Mouse (Mus musculus): ENCODE results near the gene Col4a3bp. TPM values are rescaled to one million over a fixed set of nuclear protein-coding genes. Genes with fewer than 3 reads are reported as not detected.

Col4a3bp gene
- total RNA-seq, 1 experiment = 23.6 TPM

DNA sequence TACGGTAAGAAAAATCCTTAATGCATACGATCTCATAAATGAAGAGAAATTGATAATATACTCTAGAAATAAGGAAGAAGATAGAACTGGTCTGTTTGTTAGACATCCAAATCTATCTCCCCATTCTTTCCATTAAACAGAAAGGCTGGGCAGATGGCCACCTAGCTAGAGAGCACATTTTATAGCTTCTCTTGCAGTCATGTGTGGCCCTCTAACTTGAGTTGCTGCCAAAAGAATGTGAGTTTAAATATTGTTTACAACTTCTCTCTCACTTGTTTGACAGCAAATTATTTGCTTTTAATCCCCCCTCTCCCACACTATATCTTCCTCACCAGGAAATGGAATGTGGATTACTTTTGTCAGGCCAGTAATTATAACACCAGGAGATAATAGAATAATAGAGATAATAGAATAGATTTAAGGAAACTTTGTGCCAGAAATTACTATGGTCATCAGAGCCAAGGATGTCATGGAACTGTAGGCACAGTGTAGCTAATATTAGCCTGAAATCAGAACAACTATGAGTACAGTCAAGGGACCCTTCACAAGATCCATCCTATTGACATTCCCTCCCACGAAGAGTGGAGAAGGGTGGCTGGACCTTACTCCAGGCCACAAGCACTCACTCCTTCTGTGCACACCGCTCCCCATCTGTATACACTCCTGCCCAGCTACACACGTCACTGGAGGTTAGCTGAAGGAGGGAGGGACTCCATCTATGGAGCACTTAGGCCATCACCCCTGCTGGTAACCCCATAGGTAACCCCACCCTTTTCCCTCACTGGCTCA lies 28.1 kb upstream of the Col4a3bp start:
- peaks cover 3% of the 10 kb centered on the region; the same call in 1 of the 2 replicates for H3K36me3 ChIP-seq (ENCODE audit: control insufficient read depth, insufficient read depth, low read length, poor library complexity, severe bottlenecking)
- in situ Hi-C loops (cut with MboI; ENCODE audit: low sequenced_read_pairs in 2 of 2, unreplicated experiment in 2 of 2) = no loop called here
- no peak for DNase-seq (ENCODE audit: low read depth, low spot score)
- no peak overlapping the region for H3K4me3 ChIP-seq (ENCODE audit: insufficient read depth in 1 of 2, low read depth in 1 of 2, low read length in 2 of 2, poor library complexity in 1 of 2, severe bottlenecking in 1 of 2)
- no peaks in the 10 kb centered on the region for H3K9me3 ChIP-seq (ENCODE audit: control insufficient read depth, insufficient read depth, low read depth, low read length)
- no peak overlapping the region for H3K9ac ChIP-seq (ENCODE audit: insufficient read depth, low read depth, low read length, poor library complexity, severe bottlenecking)
- TF ChIP-seq HCFC1 (IDR thresholded peaks at IDR 0.05; ENCODE audit: borderline replicate concordance, insufficient read depth, low read length) (no peak), MAFK (IDR thresholded peaks at IDR 0.05; ENCODE audit: insufficient read depth, low read depth, low read length) (no peak), ZC3H11A (IDR thresholded peaks at IDR 0.05; ENCODE audit: borderline replicate concordance, low read depth, low read length) (no peak), CHD2 (IDR thresholded peaks at IDR 0.05; ENCODE audit: low read depth, low read length) (no peak), ZNF384 (IDR thresholded peaks at IDR 0.05; ENCODE audit: low read depth, low read length) (no peak)
- no peaks in the 10 kb centered on the region for H3K4me1 ChIP-seq (ENCODE audit: control insufficient read depth in 2 of 2, insufficient read depth in 2 of 2, low read length in 2 of 2, poor library complexity in 1 of 2)
- no peak overlapping the region for H3K27ac ChIP-seq (ENCODE audit: insufficient read depth, low read depth, low read length, poor library complexity, severe bottlenecking)

DNA sequence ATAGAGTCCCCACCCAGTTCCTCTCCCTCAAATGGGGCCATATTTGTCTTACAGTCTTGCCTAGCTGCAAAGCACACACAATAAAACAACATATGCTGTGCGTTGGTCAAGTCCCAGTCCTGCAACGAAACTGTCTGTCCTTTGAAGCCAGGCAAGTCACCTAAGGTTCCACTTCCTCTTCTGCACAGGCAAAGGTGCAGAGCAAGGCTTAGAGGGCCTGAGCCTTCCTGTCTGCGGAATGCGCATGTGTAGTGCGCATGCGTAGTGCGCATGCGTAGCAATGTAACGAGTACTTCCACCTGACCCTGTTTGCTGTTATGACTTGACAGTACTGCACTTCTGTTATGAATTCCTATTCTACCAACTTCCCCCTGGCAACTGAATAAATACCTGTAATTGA lies 26.2 kb upstream of the Col4a3bp start:
- H3K9ac ChIP-seq (ENCODE audit: insufficient read depth, low read depth, low read length, poor library complexity, severe bottlenecking) = no peak overlapping the region
- no peaks in the 10 kb centered on the region for H3K9me3 ChIP-seq (ENCODE audit: control insufficient read depth, insufficient read depth, low read depth, low read length)
- no peak overlapping the region for H3K4me3 ChIP-seq (ENCODE audit: insufficient read depth in 1 of 2, low read depth in 1 of 2, low read length in 2 of 2, poor library complexity in 1 of 2, severe bottlenecking in 1 of 2)
- DNase-seq (ENCODE audit: low read depth, low spot score) = no peak
- no peak overlapping the region for H3K27ac ChIP-seq (ENCODE audit: insufficient read depth, low read depth, low read length, poor library complexity, severe bottlenecking)
- H3K36me3 ChIP-seq (ENCODE audit: control insufficient read depth, insufficient read depth, low read length, poor library complexity, severe bottlenecking) = peaks cover 3% of the 10 kb centered on the region; the same call in 1 of the 2 replicates
- no peaks in the 10 kb centered on the region for H3K4me1 ChIP-seq (ENCODE audit: control insufficient read depth in 2 of 2, insufficient read depth in 2 of 2, low read length in 2 of 2, poor library complexity in 1 of 2)
- TF ChIP-seq CHD2 (IDR thresholded peaks at IDR 0.05; ENCODE audit: low read depth, low read length) (no peak), ZNF384 (IDR thresholded peaks at IDR 0.05; ENCODE audit: low read depth, low read length) (no peak), ZC3H11A (IDR thresholded peaks at IDR 0.05; ENCODE audit: borderline replicate concordance, low read depth, low read length) (no peak), MAFK (IDR thresholded peaks at IDR 0.05; ENCODE audit: insufficient read depth, low read depth, low read length) (no peak), HCFC1 (IDR thresholded peaks at IDR 0.05; ENCODE audit: borderline replicate concordance, insufficient read depth, low read length) (no peak)
- in situ Hi-C loops (cut with MboI; ENCODE audit: low sequenced_read_pairs in 2 of 2, unreplicated experiment in 2 of 2) = no loop called here

DNA sequence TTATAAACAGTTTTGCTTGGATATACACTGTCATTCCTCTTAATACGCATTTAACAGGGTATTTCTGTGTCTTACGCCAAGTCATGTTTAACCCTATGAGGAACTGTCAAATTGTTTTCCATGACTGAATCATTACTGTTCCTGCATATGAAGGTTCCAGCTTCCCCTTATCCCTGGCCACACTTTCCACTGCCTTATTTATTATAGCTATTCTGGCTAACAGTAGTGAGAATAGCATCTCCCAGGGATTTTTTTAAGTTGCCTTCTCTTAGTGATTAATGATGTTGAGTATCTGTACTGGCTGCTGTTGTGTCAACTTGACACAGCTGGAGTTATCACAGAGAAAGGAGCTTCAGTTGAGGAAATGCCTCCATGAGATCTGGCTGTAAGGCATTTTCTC lies 25.1 kb upstream of the Col4a3bp start:
- H3K27ac ChIP-seq (ENCODE audit: insufficient read depth, low read depth, low read length, poor library complexity, severe bottlenecking) = no peak overlapping the region
- in situ Hi-C loops (cut with MboI; ENCODE audit: low sequenced_read_pairs in 2 of 2, unreplicated experiment in 2 of 2) = no loop called here
- no peaks in the 10 kb centered on the region for H3K4me1 ChIP-seq (ENCODE audit: control insufficient read depth in 2 of 2, insufficient read depth in 2 of 2, low read length in 2 of 2, poor library complexity in 1 of 2)
- no peak for DNase-seq (ENCODE audit: low read depth, low spot score)
- no peak overlapping the region for H3K9ac ChIP-seq (ENCODE audit: insufficient read depth, low read depth, low read length, poor library complexity, severe bottlenecking)
- peaks cover 3% of the 10 kb centered on the region; the same call in 1 of the 2 replicates for H3K36me3 ChIP-seq (ENCODE audit: control insufficient read depth, insufficient read depth, low read length, poor library complexity, severe bottlenecking)
- TF ChIP-seq CHD2 (IDR thresholded peaks at IDR 0.05; ENCODE audit: low read depth, low read length) (no peak), ZNF384 (IDR thresholded peaks at IDR 0.05; ENCODE audit: low read depth, low read length) (no peak), ZC3H11A (IDR thresholded peaks at IDR 0.05; ENCODE audit: borderline replicate concordance, low read depth, low read length) (no peak), HCFC1 (IDR thresholded peaks at IDR 0.05; ENCODE audit: borderline replicate concordance, insufficient read depth, low read length) (no peak), MAFK (IDR thresholded peaks at IDR 0.05; ENCODE audit: insufficient read depth, low read depth, low read length) (no peak)
- H3K4me3 ChIP-seq (ENCODE audit: insufficient read depth in 1 of 2, low read depth in 1 of 2, low read length in 2 of 2, poor library complexity in 1 of 2, severe bottlenecking in 1 of 2) = no peak overlapping the region
- no peaks in the 10 kb centered on the region for H3K9me3 ChIP-seq (ENCODE audit: control insufficient read depth, insufficient read depth, low read depth, low read length)

DNA sequence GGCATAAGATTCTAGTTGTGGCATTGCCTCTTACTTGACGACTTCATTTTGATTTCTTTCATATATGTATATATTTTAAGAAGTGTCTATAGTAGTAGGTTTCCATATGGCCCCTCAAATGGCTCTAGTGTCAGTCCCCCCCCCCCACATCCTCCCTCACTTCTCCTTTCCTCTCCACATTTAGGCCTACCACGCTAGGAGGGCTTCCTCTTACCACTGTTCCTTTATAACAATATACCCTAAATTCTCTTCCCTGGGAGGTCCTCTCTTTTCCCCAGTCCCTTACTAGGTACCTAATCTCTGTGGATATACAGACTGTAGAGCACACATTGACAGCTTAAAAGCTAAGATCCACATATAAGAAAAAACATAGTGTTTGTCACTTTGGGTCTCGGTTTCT lies 21.1 kb upstream of the Col4a3bp start:
- Histone ChIP-seq H3K36me3 (ENCODE audit: control insufficient read depth, insufficient read depth, low read length, poor library complexity, severe bottlenecking) (peaks cover 1% of the 10 kb centered on the region; the same call in 1 of the 2 replicates), H3K27ac (ENCODE audit: insufficient read depth, low read depth, low read length, poor library complexity, severe bottlenecking) (no peak overlapping the region), H3K4me1 (ENCODE audit: control insufficient read depth in 2 of 2, insufficient read depth in 2 of 2, low read length in 2 of 2, poor library complexity in 1 of 2) (no peaks in the 10 kb centered on the region), H3K9ac (ENCODE audit: insufficient read depth, low read depth, low read length, poor library complexity, severe bottlenecking) (no peak overlapping the region), H3K4me3 (ENCODE audit: insufficient read depth in 1 of 2, low read depth in 1 of 2, low read length in 2 of 2, poor library complexity in 1 of 2, severe bottlenecking in 1 of 2) (no peak overlapping the region), H3K9me3 (ENCODE audit: control insufficient read depth, insufficient read depth, low read depth, low read length) (no peaks in the 10 kb centered on the region)
- in situ Hi-C loops (cut with MboI; ENCODE audit: low sequenced_read_pairs in 2 of 2, unreplicated experiment in 2 of 2) = no loop called here
- no peak for DNase-seq (ENCODE audit: low read depth, low spot score)
- TF ChIP-seq HCFC1 (IDR thresholded peaks at IDR 0.05; ENCODE audit: borderline replicate concordance, insufficient read depth, low read length) (no peak), CHD2 (IDR thresholded peaks at IDR 0.05; ENCODE audit: low read depth, low read length) (no peak), ZNF384 (IDR thresholded peaks at IDR 0.05; ENCODE audit: low read depth, low read length) (no peak), MAFK (IDR thresholded peaks at IDR 0.05; ENCODE audit: insufficient read depth, low read depth, low read length) (no peak), ZC3H11A (IDR thresholded peaks at IDR 0.05; ENCODE audit: borderline replicate concordance, low read depth, low read length) (no peak)
